Mouse (Mus musculus) heart, embryonic 10.5 days (tissue): ENCODE results near the gene Map2k2. TPM values are rescaled to one million over a fixed set of nuclear protein-coding genes. Genes with fewer than 3 reads are reported as not detected.
A peak's percentile ranks its signal among the peaks of the same experiment; 100 is the strongest.

Experiments
- DNase-seq: peaks from one replicate; pipeline ENCODE4 v3.0.0-alpha.2; 2017; ENCODE audit warnings: low spot score
- H3K27ac ChIP-seq: fragments of 300-500 bp; sonication (generic); 2 replicates; pipeline ENCODE4 v1.5.1; 2016; ENCODE audit warnings: mild to moderate bottlenecking
- H3K27me3 ChIP-seq: fragments of 300-500 bp; sonication (generic); 2 replicates; pipeline ENCODE4 v1.6.1; 2016; ENCODE audit warnings: mild to moderate bottlenecking; ENCODE audit not compliant: poor library complexity, insufficient read depth, severe bottlenecking
- H3K36me3 ChIP-seq: fragments of 300-500 bp; sonication (generic); 2 replicates; pipeline ENCODE4 v1.6.1; 2016; ENCODE audit warnings: mild to moderate bottlenecking, moderate library complexity
- H3K4me1 ChIP-seq: fragments of 300-500 bp; sonication (generic); 2 replicates; pipeline ENCODE4 v1.6.1; 2016; ENCODE audit warnings: mild to moderate bottlenecking
- H3K4me3 ChIP-seq: fragments of 300-500 bp; sonication (generic); 2 replicates; pipeline ENCODE4 v1.5.1; 2016; ENCODE audit warnings: mild to moderate bottlenecking, moderate library complexity
- H3K9me3 ChIP-seq: fragments of 300-500 bp; sonication (generic); 2 replicates; pipeline ENCODE4 v1.6.1; 2016; ENCODE audit warnings: mild to moderate bottlenecking, moderate library complexity
- WGBS: fragments of 180-500 bp; shearing (Covaris S2); methylation state at CpG from one replicate; pipeline ENCODE4 v1.1.7; 2016; 5-methylcytosine and 5-hydroxymethylcytosine counted together
- polyA plus RNA-seq: library from polyadenylated mRNA; unstranded; fragments of >200 nt; fragmentation: Nextera tagmentation; extraction: Ambion mirVana; gene quantifications from 2 replicates; pipeline ENCODE4 v1.2.1, GENCODE M21; 2016

The Map2k2 gene
- polyA plus RNA-seq, 1 experiment from 2014 or later: 196 TPM

DNA sequence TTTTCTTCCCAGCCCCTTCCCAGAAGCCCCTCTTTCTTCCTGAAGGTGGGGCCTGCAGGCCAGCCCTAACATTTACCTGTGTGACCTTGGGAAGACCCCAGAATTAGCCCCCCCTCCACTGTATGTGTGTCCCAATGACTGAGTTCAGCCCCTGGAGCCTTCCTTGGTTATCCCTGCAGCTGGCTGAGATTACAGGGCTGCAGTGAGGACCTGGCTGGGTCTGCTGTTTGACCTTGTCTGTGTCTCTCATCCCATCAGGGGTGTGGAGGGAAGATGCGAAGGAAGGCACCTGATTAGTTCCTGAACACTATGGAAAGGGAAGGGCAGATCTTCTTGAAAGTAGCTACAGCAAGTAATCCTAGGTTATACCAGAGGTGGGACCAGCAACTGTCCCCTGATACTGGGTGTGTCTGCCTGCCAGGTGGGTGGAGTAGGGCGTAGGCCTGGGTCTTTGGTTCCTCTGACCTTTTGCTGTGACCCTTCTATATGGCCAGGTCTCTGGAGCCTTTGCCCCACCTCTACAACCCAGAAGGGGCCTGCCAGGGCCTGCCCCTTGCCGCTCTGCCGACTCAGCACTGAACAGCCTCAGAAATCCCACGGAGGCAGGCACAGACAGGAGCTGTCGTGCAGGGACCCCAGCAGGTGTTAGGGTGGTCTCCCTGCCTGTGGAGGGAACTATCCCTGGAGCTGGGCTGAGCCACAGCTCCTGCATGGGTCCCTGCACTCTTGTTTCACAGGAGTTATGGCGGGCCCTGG, 35.9 kb downstream of the Map2k2 start:
- Histone ChIP-seq H3K9me3 (no peaks in the 10 kb centered on the region), H3K27me3 (no peaks in the 10 kb centered on the region), H3K4me1 (peaks cover 85% of the 10 kb centered on the region), H3K36me3 (peaks cover 44% of the 10 kb centered on the region), H3K27ac (peak overlapping the region; percentile 98), H3K4me3 (peak overlapping the region; percentile 93)
- DNase-seq: no peak
- 80% methylated on average over 7 of the region's 7 CpGs for WGBS

DNA sequence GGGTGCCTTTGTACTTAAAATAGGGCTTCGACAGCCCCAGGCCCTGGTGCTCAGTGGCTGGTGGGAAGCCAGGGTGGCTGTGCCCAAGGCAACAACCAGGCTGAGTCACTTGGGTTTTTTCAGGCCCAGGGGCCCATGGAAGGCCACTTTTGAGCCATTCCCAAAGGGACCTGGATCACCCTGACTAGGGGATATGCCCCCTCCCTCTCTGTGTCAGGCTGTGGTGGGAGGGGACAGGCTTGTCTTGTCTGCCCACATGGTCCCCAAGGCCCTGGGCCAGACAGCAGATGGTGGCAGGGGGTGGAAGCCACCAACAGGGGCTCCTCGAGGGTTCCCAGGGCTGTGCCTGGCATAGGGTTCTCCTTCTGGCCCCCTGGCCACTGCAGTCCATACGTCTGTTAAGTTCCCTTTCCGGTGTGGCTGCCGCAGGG, 36.9 kb downstream of the Map2k2 start:
- Histone ChIP-seq H3K27me3 (no peaks in the 10 kb centered on the region), H3K4me3 (0 out of 2 replicates have a peak overlapping the region, but pooled peaks have one; percentile 16), H3K36me3 (peaks cover 54% of the 10 kb centered on the region), H3K4me1 (peaks cover 86% of the 10 kb centered on the region), H3K27ac (peak overlapping the region; percentile 98), H3K9me3 (no peaks in the 10 kb centered on the region)
- no peak for DNase-seq
- 83% methylated on average over 5 of the region's 5 CpGs for WGBS

DNA sequence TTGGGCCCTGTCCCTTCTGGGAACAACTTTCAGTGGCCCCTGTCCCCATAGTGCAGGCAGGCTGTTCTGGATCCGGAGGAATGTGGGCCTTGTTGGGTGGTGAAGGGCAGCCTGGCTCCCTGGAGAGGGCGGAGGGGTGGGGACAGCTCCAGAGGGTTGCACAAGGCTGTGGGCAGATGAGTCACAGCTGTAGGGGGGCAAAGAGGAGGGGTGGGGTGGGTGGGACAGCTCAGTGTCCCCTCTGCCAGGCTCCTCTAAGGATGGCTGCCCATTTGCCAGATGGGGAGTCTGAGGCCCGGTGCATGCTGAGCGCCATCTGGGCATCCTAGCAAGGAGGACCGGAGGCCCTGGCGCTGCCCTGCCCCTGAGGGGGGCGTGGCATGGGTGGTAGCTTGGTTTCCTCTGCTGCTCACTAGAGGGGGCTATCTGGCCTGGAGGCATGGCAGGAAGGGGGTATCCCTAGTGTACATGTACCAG, 37.5 kb downstream of the Map2k2 start:
- WGBS: 92% methylated on average over 7 of the region's 7 CpGs
- Histone ChIP-seq H3K4me3 (no peak overlapping the region), H3K36me3 (peaks cover 60% of the 10 kb centered on the region), H3K27ac (peak overlapping the region; percentile 98; the same call in 1 of the 2 replicates), H3K4me1 (peaks cover 82% of the 10 kb centered on the region), H3K9me3 (no peaks in the 10 kb centered on the region), H3K27me3 (no peaks in the 10 kb centered on the region)
- no peak for DNase-seq

DNA sequence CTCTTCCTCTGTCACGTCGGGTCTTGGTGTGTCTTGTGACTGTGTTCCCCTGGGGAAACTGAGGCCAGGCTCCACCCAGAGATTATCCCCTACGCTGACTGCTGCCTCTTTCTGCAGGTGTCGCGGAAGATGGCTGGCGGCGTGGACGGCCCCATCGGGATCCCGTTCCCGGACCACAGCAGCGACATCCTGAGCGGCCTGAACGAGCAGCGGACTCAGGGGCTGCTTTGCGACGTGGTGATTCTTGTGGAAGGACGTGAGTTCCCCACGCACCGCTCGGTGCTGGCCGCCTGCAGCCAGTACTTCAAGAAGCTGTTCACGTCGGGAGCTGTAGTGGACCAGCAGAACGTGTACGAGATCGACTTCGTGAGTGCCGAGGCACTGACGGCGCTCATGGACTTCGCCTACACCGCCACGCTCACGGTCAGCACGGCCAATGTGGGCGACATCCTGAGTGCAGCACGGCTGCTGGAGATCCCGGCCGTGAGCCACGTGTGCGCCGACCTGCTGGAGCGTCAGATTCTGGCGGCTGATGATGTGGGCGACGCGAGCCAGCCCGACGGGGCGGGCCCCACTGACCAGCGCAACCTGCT, 38.2 kb downstream of the Map2k2 start:
- peaks cover 67% of the 10 kb centered on the region for H3K36me3 ChIP-seq
- H3K4me1 ChIP-seq: peaks cover 74% of the 10 kb centered on the region
- no peak for DNase-seq
- H3K27ac ChIP-seq: no peak overlapping the region
- no peaks in the 10 kb centered on the region for H3K9me3 ChIP-seq
- H3K4me3 ChIP-seq: no peak overlapping the region
- H3K27me3 ChIP-seq: no peaks in the 10 kb centered on the region
- 95% methylated on average over 52 of the region's 52 CpGs for WGBS

DNA sequence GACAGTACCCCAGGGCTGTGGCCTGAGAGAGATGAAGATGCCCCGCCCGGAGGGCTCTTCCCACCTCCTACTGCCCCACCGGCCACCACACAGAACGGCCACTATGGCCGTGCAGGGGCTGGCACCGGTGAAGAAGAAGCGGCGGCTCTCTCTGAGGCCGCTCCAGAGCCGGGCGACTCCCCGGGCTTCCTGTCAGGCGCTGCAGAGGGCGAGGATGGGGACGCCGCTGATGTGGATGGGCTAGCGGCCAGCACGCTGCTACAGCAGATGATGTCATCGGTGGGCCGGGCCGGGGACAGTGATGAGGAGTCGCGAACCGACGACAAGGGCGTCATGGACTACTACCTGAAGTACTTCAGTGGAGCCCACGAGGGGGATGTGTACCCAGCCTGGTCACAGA, 39.0 kb downstream of the Map2k2 start:
- DNase-seq: no peak
- Histone ChIP-seq H3K36me3 (peaks cover 75% of the 10 kb centered on the region), H3K27ac (no peak overlapping the region), H3K9me3 (no peaks in the 10 kb centered on the region), H3K27me3 (no peaks in the 10 kb centered on the region), H3K4me1 (peaks cover 67% of the 10 kb centered on the region), H3K4me3 (no peak overlapping the region)
- 90% methylated on average over 27 of the region's 27 CpGs for WGBS

DNA sequence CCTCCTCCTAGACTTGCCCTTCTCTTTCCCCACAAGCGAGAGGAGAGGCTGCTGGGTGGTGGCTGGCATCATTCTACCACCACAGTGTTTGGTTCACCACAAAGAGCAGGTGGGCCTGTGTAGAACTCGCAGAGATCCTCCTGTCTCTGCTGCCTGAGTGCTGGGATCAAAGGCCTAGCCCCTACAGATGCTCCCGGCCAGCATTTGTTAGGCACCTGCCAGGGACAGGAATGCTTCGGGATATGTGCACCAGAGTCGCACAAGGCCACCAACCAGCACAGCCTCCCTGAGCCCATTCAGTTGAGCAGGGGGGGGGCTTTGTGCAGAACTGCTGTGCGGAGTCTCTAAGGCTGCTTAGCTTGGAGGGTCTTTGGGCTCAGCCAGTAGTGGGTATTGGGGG, 39.6 kb downstream of the Map2k2 start:
- 91% methylated on average over 6 of the region's 6 CpGs for WGBS
- Histone ChIP-seq H3K4me3 (no peak overlapping the region), H3K9me3 (no peaks in the 10 kb centered on the region), H3K36me3 (peaks cover 81% of the 10 kb centered on the region), H3K27ac (no peak overlapping the region), H3K27me3 (no peaks in the 10 kb centered on the region), H3K4me1 (peaks cover 61% of the 10 kb centered on the region)
- DNase-seq: no peak

DNA sequence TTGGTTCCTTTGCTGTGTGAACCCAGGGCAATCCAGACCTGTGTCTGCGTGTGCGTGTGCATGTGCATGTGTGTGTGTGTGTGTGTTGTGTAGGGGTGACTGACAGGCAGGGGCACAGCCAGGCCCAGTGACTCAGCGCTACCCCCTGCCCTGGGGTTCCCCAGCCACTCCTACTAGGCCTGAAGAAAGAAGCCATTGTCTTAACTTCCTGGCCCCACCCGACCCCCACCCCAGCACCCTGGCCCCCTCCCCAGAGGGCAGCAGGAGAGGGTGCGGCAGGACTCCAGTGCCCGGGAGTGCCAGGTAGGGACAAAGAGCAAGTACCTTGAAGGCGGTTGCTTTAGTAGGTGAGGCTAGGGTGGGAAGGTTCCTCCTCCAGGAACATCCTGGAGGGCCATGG, 40.1 kb downstream of the Map2k2 start:
- 87% methylated on average over 7 of the region's 7 CpGs for WGBS
- Histone ChIP-seq H3K4me3 (no peak overlapping the region), H3K27me3 (no peaks in the 10 kb centered on the region), H3K27ac (peak overlapping the region; percentile 31; the same call in 1 of the 2 replicates), H3K4me1 (peaks cover 56% of the 10 kb centered on the region), H3K9me3 (no peaks in the 10 kb centered on the region), H3K36me3 (peaks cover 83% of the 10 kb centered on the region)
- DNase-seq: no peak

DNA sequence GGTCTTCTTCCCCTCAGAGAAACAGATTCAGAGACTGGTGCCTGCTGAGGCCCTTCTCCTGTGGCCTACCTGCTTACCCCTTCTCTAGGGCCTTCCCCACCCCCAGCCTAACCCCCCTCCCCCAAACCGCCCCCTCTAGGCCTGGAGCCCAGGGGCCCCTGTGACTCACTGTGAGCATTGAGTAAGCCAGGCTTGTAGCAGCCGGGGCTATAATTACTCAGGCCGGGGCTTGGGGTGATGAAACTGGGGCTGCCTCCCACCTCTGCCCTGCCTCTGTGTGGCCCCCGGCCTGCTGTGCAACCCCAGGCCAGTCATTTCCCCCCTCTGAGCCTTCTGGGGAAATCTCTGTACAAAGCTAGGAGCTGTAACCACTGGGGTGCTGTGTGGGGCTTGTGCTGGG, 40.6 kb downstream of the Map2k2 start:
- Histone ChIP-seq H3K4me1 (peaks cover 51% of the 10 kb centered on the region), H3K9me3 (no peaks in the 10 kb centered on the region), H3K27me3 (no peaks in the 10 kb centered on the region), H3K27ac (0 out of 2 replicates have a peak overlapping the region, but pooled peaks have one; percentile 31), H3K4me3 (no peak overlapping the region), H3K36me3 (peaks cover 80% of the 10 kb centered on the region)
- no peak for DNase-seq
- WGBS: 88% methylated on average over 4 of the region's 4 CpGs

DNA sequence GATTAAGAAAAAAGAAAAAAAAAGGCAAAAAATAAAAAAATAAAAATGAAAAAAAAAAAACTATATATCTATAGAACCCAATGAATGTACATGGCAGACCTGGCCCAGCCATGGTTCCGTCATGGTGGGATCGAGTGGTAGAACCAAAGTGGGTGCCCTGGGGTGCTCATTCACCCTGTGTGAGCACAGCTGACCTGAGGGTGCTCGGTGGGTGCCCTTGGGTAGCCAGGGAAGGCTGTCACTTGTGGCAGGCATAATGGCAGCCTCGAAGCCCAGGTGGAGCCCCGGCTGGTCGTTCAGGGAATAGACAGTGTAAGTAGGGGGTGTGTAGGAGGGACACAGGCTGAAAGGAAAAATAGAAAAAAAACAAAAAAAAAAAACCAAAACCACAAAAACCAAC, 45.5 kb downstream of the Map2k2 start:
- 76% methylated on average over 6 of the region's 6 CpGs for WGBS
- no peak overlapping the region for H3K27ac ChIP-seq

DNA sequence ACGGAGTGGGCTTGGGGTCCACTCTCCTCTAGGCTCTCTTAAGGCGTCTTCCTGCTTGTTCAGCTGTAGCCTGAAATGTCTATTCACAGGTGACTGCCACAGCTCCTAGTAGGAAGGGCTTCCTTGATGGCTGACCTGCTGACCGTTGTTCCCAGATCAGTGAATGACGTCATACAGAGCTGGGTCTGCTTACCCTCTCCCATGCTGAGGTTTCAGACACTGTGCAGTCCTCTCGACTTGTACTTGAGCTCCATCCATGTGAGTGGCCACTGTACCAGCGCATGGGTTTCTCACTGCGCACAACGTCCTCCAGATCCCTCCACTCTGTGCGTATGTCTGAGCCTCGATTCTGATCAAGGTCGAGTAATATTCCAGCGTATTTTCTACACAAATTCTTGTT, 46.9 kb downstream of the Map2k2 start:
- no peak for DNase-seq
- no peak overlapping the region for H3K4me3 ChIP-seq
- H3K27me3 ChIP-seq: no peaks in the 10 kb centered on the region
- H3K27ac ChIP-seq: peak overlapping the region; percentile 77
- WGBS: 62% methylated on average over 12 of the region's 12 CpGs
- H3K4me1 ChIP-seq: peaks cover 22% of the 10 kb centered on the region
- H3K9me3 ChIP-seq: no peaks in the 10 kb centered on the region
- H3K36me3 ChIP-seq: peaks cover 81% of the 10 kb centered on the region

More for the DNA sequence above, 45.5 kb downstream of the Map2k2 start:
- Histone ChIP-seq H3K36me3 (peaks cover 81% of the 10 kb centered on the region), H3K4me1 (peaks cover 31% of the 10 kb centered on the region), H3K9me3 (no peaks in the 10 kb centered on the region), H3K27me3 (no peaks in the 10 kb centered on the region), H3K4me3 (no peak overlapping the region)
- no peak for DNase-seq

DNA sequence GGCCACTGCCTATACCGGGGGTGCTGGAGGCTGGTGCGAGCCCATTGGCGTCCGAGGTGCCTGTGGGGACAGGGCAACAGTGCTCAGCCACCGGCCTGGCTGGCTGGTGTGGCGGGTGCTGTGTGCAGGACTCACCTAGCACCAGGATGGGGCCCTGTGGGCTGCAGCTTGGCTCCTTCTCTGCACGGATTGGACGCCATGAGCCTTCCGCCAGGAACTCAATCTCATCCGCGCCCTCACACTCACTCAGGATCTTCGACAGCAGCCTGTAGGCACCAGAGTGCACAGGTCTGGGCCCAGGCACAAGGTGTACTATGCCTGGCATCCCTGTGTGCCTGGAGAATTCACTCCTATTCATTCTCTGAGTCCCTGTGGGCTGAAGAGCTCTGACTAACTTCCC, 48.6 kb downstream of the Map2k2 start:
- DNase-seq: no peak
- Histone ChIP-seq H3K4me1 (peaks cover 27% of the 10 kb centered on the region), H3K9me3 (no peaks in the 10 kb centered on the region), H3K4me3 (no peak overlapping the region), H3K36me3 (peaks cover 81% of the 10 kb centered on the region), H3K27me3 (no peaks in the 10 kb centered on the region), H3K27ac (peak overlapping the region; percentile 37; the same call in 1 of the 2 replicates)
- WGBS: 86% methylated on average over 12 of the region's 12 CpGs

DNA sequence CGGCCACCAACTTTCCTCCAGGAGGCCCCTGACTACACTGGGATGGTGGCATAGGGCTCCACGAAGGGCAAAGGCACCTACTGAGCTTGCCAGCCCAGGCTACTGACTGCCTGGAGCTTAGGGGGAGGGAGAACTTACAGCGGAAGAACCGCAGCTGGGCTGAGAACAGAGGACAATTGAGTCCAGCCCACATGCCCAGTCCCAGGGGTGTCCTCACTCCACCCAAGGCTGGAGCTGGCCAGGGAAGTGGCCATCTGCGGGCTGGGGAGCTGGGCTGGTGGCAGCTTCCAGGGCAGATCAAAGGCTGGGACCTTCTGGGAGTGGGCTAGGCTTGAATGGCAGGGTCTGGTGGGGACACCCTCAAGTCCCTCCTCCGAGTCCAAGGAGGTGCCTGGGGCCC, 49.0 kb downstream of the Map2k2 start:
- H3K27ac ChIP-seq: no peak overlapping the region
- no peaks in the 10 kb centered on the region for H3K9me3 ChIP-seq
- 85% methylated on average over 6 of the region's 6 CpGs for WGBS
- H3K36me3 ChIP-seq: peaks cover 79% of the 10 kb centered on the region
- no peak overlapping the region for H3K4me3 ChIP-seq
- no peak for DNase-seq
- peaks cover 27% of the 10 kb centered on the region for H3K4me1 ChIP-seq
- H3K27me3 ChIP-seq: no peaks in the 10 kb centered on the region

DNA sequence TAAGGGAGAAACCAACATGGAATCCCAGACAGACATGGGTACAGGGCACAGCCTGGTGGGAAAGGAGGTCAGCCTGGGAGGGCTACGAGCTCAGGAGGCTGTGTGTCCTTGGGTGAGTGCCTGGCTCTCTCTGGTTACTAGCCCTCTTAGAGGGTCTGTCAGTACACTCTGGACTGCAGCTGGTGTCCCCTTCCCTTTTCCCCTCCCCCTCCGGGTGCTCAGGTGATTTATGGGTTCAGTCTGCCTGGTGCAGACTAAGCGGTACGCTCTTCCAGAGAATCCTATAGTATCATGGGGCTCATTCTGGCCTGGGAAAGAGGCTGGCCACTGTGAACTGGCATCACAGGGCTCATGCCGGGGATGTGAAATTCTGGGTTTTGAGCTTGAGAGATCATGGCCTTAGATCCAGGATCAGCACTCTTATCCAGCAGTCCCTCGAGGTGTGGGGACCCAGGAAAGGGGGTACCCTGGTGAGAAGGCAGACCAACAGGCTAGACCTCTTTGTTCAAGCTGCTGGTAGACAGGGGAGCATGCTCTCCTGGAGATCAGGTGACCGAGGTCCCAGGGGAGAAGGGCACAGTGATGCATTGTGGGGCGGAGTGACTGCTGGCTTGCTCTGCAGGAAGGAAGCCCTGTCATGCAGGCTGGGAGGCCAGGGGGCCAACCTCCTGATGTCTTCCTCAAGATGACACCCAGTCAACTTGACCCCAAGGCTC, 56.0 kb downstream of the Map2k2 start:
- WGBS: 87% methylated on average over 8 of the region's 8 CpGs
- peaks cover 34% of the 10 kb centered on the region for H3K4me1 ChIP-seq
- H3K27ac ChIP-seq: no peak overlapping the region
- 0 out of 2 replicates have a peak overlapping the region, but pooled peaks have one; percentile 9 for H3K4me3 ChIP-seq
- DNase-seq: no peak
- no peaks in the 10 kb centered on the region for H3K9me3 ChIP-seq
- peaks cover 83% of the 10 kb centered on the region for H3K36me3 ChIP-seq
- H3K27me3 ChIP-seq: no peaks in the 10 kb centered on the region
